Mouse (Mus musculus): ENCODE measurements around the gene Azin2. TPM values are rescaled to one million over a fixed set of nuclear protein-coding genes. Genes with fewer than 3 reads are reported as not detected.

The Azin2 gene
- polyA plus RNA-seq (2012; rRNA removed) = 1.00 and 1.1 TPM in 2 replicates

DNA sequence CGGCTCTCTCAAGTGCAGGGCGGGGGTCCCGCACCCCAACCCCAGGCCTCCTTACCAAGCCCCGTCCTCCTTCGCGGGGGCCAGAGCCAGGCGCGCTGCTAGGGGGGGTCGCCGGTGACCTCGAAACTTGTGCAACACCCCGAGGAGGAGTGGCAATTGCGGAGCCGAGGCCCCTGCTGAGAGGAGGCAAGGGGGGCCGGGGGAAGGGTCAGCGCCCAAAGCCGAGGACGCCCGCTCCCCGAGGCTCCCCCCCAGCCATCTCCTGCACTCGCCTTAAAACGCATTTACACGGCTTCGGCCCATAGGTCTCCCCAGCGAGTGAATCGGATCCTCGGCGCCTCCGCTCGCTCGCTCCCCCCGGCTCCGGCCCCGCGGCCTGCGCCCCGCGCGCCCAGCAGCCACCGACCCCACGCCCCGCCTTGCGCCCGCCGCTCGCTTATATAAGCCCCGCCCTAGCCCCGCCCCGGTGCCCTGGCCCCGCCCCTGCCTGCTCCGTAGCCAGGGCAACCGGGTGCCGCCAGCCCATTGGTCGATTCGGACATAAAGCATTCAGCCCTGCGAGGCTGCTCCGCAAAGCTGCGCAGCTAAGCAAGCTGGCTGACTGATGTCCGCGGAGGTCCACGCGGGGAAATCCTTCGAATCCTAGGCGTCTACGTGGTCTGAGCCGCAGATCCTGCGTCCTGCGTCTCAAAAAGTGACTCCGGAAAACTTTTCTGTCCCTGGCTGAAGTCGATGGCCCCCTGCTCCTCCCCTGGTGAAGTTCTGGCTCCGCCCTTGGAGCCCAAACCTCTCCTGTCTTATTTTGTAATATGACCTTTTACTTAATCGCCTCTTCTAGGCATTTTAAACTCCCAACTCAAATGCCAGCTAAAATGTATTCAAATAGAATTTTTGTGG lies at the start of gene Azin2:
TSS of gene Azin2 (minus strand) at position 414 of the 897 bp plus-strand sequence.

DNA sequence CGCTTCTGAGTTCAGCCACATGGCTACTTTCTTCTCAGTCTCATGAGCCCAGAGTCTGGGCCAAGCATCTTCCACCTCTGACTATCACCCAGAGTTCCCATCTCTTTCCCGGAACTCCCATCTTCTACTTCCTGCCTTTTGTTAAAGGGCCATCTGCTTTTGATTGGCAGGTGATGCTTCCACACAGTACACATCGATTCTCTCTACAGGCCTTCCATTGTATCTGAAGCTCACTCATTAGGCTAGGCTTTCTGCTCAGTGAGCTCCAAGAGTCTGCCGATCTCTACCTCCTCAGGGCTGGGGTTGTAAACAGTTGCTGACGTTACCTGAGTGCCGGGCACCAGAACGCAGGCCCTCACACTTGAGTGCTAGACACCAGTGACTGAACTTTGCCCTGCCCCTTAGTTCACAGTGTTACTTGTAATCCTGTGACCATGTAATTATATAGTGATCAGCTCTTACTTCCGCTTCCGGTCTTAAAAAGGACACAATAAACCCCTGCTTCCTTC lies 29.3 kb upstream of the Azin2 start, which contains the start of gene Ak2:
TSS of gene Ak2 (plus strand) at position 459 of the 509 bp plus-strand sequence.

DNA sequence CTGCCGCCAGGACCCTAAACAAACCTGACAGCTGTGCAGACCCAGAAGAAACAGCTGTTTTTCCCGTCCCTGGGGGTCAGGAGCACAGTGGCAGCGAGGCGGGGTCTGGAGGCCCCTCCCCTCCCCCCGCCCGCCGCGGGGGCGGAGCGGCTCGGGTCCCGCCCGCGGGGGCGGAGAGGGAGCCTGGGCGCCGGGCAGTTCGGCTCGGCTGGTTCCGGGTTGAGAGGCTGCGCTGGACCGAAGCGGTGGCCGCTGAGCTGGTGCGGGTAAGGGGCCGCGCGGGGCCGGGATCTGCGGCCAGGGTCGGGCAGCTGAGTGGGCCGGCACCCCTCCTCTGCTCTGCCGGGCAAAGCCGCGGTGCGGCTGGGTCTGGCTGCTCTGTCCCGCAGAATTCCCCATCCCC lies 78.9 kb downstream of the Azin2 start, which contains the start of gene Trim62:
TSS of gene Trim62 (plus strand) at position 202 of the 403 bp plus-strand sequence.

Other genes starting within 250 kb of the Azin2 start
- 0.03 and 0.06 TPM in 2 replicates for gene A3galt2, start 207.1 kb downstream of the Azin2 start, polyA plus RNA-seq (2012; rRNA removed)
- gene Zfp362, start 156.4 kb downstream of the Azin2 start, polyA plus RNA-seq (2012; rRNA removed) = 3.4 and 3.8 TPM in 2 replicates
- gene Trim62, start 78.9 kb downstream of the Azin2 start, polyA plus RNA-seq (2012; rRNA removed) = 0.22 and 0.23 TPM in 2 replicates
- 73.1 and 79.8 TPM in 2 replicates for gene Ak2, start 29.5 kb upstream of the Azin2 start, polyA plus RNA-seq (2012; rRNA removed)
- gene Rnf19b, start 95.8 kb upstream of the Azin2 start, polyA plus RNA-seq (2012; rRNA removed) = 12.7 and 14.0 TPM in 2 replicates
- 0.08 and 0.26 TPM in 2 replicates for gene Tmem54, start 143.1 kb upstream of the Azin2 start, polyA plus RNA-seq (2012; rRNA removed)
- gene Hpca, start 159.6 kb upstream of the Azin2 start, polyA plus RNA-seq (2012; rRNA removed) = 0.97 and 1.1 TPM in 2 replicates
- gene Fndc5, start 174.6 kb upstream of the Azin2 start, polyA plus RNA-seq (2012; rRNA removed) = 0.29 and 0.31 TPM in 2 replicates
- gene S100pbp, start 227.3 kb upstream of the Azin2 start, polyA plus RNA-seq (2012; rRNA removed) = 10.8 and 13.9 TPM in 2 replicates
- gene Yars, start 227.3 kb upstream of the Azin2 start, polyA plus RNA-seq (2012; rRNA removed) = 28.1 and 30.4 TPM in 2 replicates